Mouse (Mus musculus) retina, embryonic 14.5 days (tissue): ENCODE measurements around the gene Toe1.
A peak's percentile ranks its signal among the peaks of the same experiment; 100 is the strongest.
"Not testable (repeated sequence)": the region's sequence is repeated elsewhere in the genome, so short reads cannot be mapped to it uniquely, and the experiment has no call there.

Source experiments
- DNase-seq: peaks from one replicate; pipeline ENCODE4 v3.0.0-alpha.2; 2015; ENCODE audit warnings: low spot score

Gene Toe1

DNA sequence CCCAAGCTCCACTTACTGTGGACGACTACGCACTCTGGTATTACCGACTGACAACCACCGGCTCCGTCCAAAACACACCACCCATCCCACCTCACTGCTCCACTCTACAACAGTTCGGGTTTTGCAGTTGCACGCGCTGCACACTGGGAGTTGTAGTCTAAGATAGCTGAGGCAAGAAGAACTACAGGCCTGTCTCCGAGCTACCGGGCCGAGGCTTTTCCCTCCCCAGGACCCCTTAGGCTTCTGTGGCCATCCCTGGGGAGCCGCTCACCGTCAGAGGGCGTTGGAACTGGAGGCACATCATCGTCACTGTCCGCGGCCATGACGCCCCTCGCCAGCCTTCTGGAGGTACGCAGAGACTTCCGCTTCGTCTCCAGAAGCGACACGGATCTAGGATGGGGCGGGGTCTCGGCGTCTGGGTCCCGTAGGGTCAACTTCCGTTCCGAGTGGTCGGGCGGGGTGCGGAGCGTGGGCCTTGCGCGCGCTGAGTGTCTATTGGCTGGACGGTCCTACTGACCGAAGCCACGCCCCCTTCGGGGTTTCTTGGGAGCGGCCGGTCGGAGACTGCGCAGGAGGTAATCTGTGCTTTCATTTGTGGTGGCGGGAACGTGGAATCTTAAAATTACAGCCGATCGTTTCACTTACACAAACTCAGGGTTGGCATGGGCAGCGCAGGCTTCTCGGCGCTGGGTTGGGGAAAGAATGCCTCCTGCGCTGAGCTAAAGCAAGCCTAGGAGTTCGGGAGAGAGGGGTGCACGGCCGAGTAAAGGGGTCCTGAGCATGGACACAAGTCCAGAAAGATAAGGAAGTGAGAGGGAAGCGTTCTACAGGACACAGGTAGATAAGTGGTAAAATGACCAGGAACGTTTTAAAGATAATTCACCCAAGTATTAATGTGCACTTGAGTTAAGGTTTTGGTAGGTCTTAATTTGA lies at the start of gene Toe1, which contains the start of gene Mutyh:
Gene Toe1 (minus strand): TSS at position 444 of the 933 bp plus-strand sequence.
Gene Mutyh (plus strand): TSS at position 527 of the 933 bp plus-strand sequence.
- DNase-seq: peak; percentile 100

GRCm38 (mm10) chr4:116857203-116857602 lies 49.8 kb upstream of the Toe1 start:
- no peak for DNase-seq

DNA sequence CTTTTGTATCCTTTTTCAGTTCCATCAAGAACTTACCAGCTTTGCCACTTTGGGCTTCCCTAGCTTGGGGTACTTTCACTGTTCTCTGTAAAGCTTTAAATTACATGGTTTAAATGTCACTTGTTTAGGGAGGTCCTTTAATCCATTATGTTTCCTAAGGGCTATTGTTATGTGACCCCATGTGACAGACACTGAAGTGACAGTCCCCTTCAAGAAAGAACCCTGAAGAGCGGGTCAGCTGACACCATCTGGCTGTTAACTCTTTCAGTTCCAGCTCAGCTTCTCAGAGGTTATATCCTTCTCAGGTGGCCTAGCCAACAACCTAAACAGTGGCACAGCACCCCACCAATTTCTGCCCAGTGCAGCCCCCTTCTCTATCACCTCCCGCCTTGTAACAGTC lies 46.8 kb upstream of the Toe1 start:
- peak; percentile 69 for DNase-seq

DNA sequence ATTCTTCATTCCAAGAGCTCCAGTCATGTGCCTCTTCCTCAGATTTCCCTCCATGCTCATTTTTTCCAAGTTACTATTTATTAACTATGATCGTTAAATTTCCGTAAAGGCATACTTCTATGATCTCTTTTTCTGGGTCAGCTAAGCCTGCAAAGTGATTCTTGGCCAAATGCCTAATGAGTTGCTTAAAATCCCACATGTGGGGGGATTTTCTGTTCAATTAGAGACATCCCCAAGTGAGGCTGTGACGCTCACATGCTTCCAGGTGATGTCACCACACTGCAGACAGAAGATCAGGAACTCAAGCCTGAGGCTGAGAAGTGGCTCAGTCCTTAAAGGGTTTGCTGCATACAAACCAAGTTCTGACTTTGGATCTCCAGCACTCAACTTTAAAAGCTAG lies 42.5 kb upstream of the Toe1 start:
- DNase-seq: no peak

GRCm38 (mm10) chr4:116844324-116844723 lies 36.9 kb upstream of the Toe1 start:
- no peak for DNase-seq

DNA sequence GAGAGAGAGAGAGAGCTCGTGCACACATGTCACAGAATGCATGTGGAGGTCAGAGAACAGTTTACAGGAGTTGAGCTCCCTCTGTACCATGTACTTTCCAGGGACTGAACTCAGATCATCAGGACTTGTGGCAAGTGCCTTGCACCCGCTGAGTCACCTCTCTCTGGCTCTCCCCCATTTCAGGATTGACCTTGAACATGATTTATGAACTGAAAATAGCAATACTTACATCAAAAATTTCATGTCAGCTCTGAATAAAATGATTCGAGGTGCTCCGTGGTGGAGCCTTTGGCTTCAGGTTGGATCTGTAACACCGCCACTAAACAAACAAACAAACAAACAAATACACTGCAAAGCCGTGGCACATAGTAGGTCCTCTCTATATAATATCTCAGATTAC lies 33.4 kb upstream of the Toe1 start:
- no peak for DNase-seq

DNA sequence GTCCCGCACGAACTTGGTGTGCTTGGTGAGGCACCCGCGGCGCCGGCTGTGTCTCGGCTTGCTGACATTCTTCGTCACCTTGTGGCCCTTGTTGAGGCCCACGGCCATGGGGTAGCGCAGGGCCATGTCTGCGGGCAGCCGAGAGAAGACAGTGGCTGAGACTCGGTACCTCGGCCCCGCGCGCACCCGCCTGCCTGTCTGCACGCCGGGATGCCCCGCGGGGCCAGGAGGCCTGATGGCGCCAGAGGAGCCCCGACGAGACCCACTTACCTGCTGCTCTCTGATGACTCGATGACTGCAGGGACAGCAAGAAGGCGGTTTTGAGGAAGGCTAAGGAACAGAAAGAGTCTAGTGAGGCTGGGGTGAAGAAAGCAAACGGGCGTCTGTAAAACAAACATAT lies 32.7 kb upstream of the Toe1 start:
- DNase-seq: not testable (repeated sequence)

DNA sequence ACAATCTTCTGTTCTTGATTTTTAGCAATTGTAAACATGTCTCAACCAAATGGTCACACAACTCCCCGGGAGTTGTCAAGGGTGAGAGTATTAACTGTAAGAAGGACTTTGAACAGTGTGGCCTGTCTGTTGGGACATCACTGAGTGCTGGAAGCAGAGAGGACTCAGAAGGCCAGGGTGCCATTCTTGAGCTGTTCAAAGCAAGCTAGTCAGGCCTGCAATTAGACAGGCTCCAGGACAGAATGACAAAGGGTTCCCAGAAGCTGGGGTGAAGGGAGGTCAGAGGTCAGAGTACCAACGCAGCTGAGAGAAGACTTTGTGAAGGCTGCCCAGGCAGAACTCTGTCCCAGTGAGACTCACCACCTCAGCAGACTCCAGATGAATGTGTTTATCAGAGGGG lies 31.6 kb upstream of the Toe1 start:
- DNase-seq: peak; percentile 50

DNA sequence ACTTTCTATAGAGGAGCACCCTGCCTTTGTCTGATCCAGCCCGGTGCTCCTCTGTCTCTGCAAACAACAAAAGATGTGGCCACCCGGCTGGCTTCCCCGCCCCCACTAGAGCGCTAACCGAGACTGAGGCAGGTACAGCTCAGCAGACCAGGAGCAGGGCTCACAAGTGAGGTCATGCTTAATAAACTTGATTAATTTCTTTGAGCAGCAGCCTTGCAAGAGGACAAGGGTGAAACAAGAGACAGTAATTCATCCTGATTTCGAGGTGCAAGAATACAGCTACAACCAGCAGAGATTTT lies 22.6 kb upstream of the Toe1 start:
- DNase-seq: peak; percentile 67

DNA sequence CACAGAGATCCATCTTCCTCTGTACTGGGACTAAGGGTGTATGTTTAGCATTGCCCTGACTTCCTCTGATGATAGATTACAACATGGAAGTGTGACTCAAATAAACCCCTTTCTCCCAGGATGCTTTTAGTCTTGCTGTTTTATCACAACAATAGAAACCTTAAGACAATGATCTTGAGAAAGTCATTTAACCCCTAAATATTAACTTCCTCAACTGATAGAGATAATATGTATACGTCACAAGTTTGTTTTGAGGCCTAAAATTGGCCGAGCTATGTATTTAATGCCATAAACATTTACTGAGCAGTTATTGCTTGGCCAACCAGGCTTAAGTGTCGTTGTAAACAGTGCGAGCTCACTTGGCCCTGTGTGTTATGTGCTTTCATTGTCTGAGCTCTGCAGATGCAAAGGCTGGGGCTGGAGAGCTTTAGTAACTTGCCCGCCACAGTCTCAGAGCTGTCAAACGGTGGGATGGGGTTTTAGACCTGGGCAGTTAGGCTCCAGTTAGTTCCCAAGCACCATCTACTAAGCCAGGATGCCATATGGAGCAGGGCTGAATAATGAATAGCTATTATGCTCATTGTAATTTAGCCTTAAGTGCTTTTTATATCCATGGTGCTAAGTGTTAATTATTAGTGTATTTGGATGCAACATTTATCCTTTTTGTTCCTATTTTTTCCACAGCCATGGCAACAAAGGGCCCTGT lies 22.1 kb upstream of the Toe1 start:
- DNase-seq: peak; percentile 45

GRCm38 (mm10) chr4:116827819-116828218 lies 20.4 kb upstream of the Toe1 start:
- DNase-seq: peak; percentile 97

GRCm38 (mm10) chr4:116824541-116825004 lies 17.1 kb upstream of the Toe1 start:
- peak; percentile 72 for DNase-seq

GRCm38 (mm10) chr4:116821694-116822016 lies 14.2 kb upstream of the Toe1 start, which contains the start of gene Hpdl:
TSS of gene Hpdl (minus strand) at chr4:116821707.
- DNase-seq: no peak

- peak; percentile 75 for DNase-seq
These were observed 13.7 kb upstream of the Toe1 start for GRCm38 (mm10) chr4:116820902-116821693.

DNA sequence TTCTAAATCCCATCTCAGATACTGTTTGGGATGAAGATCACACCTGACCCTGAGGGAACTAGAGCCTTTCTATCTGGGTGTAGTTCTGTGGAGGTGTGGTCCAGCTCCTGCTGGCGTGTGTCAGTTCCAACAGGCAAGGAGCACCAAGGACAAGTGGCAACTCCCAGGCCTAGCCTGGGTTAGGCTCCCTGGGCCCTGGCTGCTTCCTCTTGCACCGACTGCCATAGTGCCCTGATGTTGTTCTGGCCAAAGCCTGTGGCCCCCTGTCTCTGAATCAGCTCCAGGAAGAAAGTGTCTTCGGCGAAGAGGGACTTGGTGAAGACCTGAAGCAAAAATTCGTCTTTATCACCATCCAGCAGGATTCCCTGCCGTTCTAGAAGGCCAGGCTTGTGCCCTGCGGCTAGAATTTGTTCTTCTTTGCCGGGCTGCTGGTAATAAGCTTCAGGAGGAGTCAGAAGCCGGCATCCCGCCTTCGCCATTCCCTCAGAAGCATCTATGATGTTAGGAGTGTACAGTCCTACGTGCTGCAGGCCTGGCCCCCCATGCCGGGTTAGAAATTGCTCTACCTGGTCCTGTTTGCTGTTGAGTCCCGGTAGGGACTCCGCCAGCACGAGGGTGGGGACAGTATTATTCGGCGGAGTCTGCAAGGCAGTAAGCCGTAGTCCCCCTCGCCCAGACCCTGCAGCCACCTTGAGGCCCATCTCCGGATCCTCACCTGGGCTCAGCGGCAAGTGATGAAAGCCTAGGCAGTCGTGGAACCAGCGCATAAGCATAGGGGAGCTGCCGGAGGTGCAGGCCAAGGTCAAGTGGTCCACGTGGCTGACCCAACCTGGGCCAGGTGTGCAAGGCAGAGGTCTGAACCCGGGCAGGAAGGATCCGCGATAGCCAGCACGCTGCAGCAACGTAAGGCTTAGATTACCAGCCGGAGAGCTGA lies 12.8 kb upstream of the Toe1 start:
- DNase-seq: no peak

GRCm38 (mm10) chr4:116817486-116817885 lies 10.0 kb upstream of the Toe1 start:
- DNase-seq: no peak

GRCm38 (mm10) chr4:116815276-116815675 lies 7.8 kb upstream of the Toe1 start:
- no peak for DNase-seq

DNA sequence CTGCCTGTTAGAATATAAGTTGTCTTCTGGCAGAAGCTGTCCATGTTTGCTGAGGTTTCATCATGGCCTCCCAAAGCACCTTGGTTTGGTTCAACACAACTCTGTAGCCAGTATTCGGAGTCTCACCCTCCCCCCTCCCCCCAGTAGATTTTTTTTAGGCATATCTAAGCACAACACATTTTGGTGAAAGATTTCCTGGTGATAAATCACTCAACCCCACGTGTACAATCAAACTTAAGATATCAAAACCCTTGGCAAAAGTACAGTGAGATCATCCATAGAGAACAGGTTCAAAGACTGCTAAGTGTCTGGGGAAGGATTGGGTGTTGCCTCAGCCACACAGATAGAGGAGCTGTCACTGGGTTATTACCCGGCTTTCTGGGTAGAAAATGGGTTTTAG lies 3.6 kb upstream of the Toe1 start:
- no peak for DNase-seq

GRCm38 (mm10) chr4:116799901-116800300 lies 7.5 kb downstream of the Toe1 start:
- peak; percentile 63 for DNase-seq

- DNase-seq: no peak
These were observed 10.9 kb downstream of the Toe1 start for GRCm38 (mm10) chr4:116796442-116797110.

GRCm38 (mm10) chr4:116794273-116794672 lies 13.2 kb downstream of the Toe1 start:
- no peak for DNase-seq
